ENCODE assay signal across 8 mouse cellular contexts in the genomic region with DNA sequence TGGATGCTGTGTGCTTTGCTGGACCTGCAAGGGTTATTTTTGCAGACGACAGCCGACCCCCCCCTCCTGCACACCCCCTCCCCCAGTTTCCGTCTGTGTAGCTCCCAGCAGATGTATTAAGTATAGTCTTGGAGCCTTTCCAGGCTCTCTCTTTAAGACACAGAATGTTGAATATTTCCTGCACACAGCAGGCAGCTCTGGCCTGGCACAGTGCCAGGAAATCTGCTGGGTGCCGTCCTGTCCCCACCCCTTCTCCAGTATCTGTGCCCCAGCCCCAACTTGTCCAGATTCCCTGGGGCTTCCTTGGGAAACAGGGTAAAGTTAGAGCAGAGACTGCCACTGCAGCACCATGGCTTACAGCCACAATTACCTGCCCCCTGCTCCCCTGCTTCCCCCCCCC.
DNase-seq lines count a peak whose midpoint lies in the region; ATAC-seq lines count a peak whose summit lies in the region.

No protein-coding gene starts in this region.

- H3K27me3 ChIP-seq in forebrain, embryonic 16.5 days (replicated peaks; ENCODE audit: control insufficient read depth, insufficient read depth, low read length), result no peaks in the 10 kb centered on the region
- no peaks in the 10 kb centered on the region for H3K27me3 ChIP-seq in hindbrain, embryonic 10.5 days (ENCODE audit: insufficient read depth, poor library complexity, severe bottlenecking)

- peak; percentile 28 for DNase-seq in urinary bladder, adult 2 months (ENCODE audit: low spot score)
- no peak for DNase-seq in urinary bladder, adult 18-20 months (ENCODE audit: low spot score in 2 of 2)
- DNase-seq in hindbrain, embryonic 10.5 days (ENCODE audit: low spot score), result peak; percentile 54
- peak; percentile 57 for DNase-seq in layer of hippocampus, adult 9-11 months
- DNase-seq in lung, postnatal 25 days (ENCODE audit: low spot score), result peak; percentile 10
- DNase-seq in right cerebral cortex, postnatal 14 days, result peak; percentile 78
- no peak for DNase-seq in thymus, adult 18-20 months

- no peaks in the 10 kb centered on the region for H3K36me3 ChIP-seq in forebrain, embryonic 16.5 days (ENCODE audit: control insufficient read depth, insufficient read depth)
- no peaks in the 10 kb centered on the region for H3K36me3 ChIP-seq in hindbrain, embryonic 10.5 days

- peaks cover 28% of the 10 kb centered on the region for H3K4me1 ChIP-seq in forebrain, embryonic 16.5 days (replicated peaks; ENCODE audit: control insufficient read depth, insufficient read depth, low read length)
- H3K4me1 ChIP-seq in hindbrain, embryonic 10.5 days (replicated peaks), result peaks cover 22% of the 10 kb centered on the region

- H3K4me2 ChIP-seq in forebrain, embryonic 16.5 days (ENCODE audit: low read length), result peak overlapping the region; percentile 20; the same call in 1 of the 2 replicates

- H3K4me3 ChIP-seq in forebrain, embryonic 16.5 days (replicated peaks; ENCODE audit: low read length), result no peak overlapping the region
- H3K4me3 ChIP-seq in hindbrain, embryonic 10.5 days, result no peak overlapping the region

- peak; percentile 94 for ATAC-seq in forebrain, embryonic 16.5 days

- H3K9ac ChIP-seq in forebrain, embryonic 16.5 days (replicated peaks; ENCODE audit: low read depth, low read length), result 0 out of 2 replicates have a peak overlapping the region, but pooled peaks have one; percentile 16

- WGBS in forebrain, embryonic 16.5 days, result 0% methylated on average over 4 of the region's 4 CpGs
- WGBS in hindbrain, embryonic 10.5 days, result 41% methylated on average over 4 of the region's 4 CpGs

- H3K27ac ChIP-seq in forebrain, embryonic 16.5 days (ENCODE audit: low read length), result peak overlapping the region; percentile 78
- H3K27ac ChIP-seq in hindbrain, embryonic 10.5 days, result peak overlapping the region; percentile 81

- no peaks in the 10 kb centered on the region for H3K9me3 ChIP-seq in forebrain, embryonic 16.5 days (ENCODE audit: control insufficient read depth, low read length)
- H3K9me3 ChIP-seq in hindbrain, embryonic 10.5 days, result no peaks in the 10 kb centered on the region

Comparison
In these comparisons a context has a peak if more than half of its experiments do, and no peak if none do; other contexts are left out.
1. DNase-seq: peak in urinary bladder, adult 2 months (single experiment), hindbrain, embryonic 10.5 days (single experiment), layer of hippocampus, adult 9-11 months (single experiment), lung, postnatal 25 days (single experiment) and right cerebral cortex, postnatal 14 days (single experiment); none in urinary bladder, adult 18-20 months (0 of 2) and thymus, adult 18-20 months (0 of 2).